Mouse (Mus musculus) forebrain, embryonic 12.5 days (tissue): Measurements from ENCODE around the gene Zfp619. TPM values are rescaled to one million over a fixed set of nuclear protein-coding genes. Genes with fewer than 3 reads are reported as not detected.

Source experiments
- polyA plus RNA-seq: library from polyadenylated mRNA; unstranded; fragments of >200 nt; fragmentation: Nextera tagmentation; extraction: Ambion mirVana; gene quantifications from 2 replicates; pipeline ENCODE4 v1.2.1, GENCODE M21; 2016

Gene Zfp619
- polyA plus RNA-seq, 1 experiment from 2014 or later = 4.6 TPM

Other genes starting within 250 kb of the Zfp619 start
- gene Gm5114, start 104.6 kb upstream of the Zfp619 start, polyA plus RNA-seq = not detected in 2 replicates